Comparison of ENCODE assay signal across 10 mouse cellular contexts in genomic region chr9:124138055-124138775, GRCm38 (mm10). TPM values are rescaled to one million over a fixed set of nuclear protein-coding genes. Genes with fewer than 3 reads are reported as not detected.
DNase-seq lines count a peak whose midpoint lies in the region; ATAC-seq and TF ChIP-seq lines count a peak whose summit lies in the region.
"Had no signal": no experiment of that assay in that cellular context is flagged by ENCODE, and none has a peak within 500 bp of the region (broad histone marks: within the 10 kb centered on the region; RNA-seq: fewer than 3 reads in every experiment).

No protein-coding gene starts in this region.

- no peaks in the 10 kb centered on the region for H3K27me3 ChIP-seq in erythroblast, embryonic 14.5 days (ENCODE audit: control insufficient read depth)
- no peaks in the 10 kb centered on the region for H3K27me3 ChIP-seq in liver, embryonic 14.5 days (ENCODE audit: control insufficient read depth, insufficient read depth, low read length)
- no peaks in the 10 kb centered on the region for H3K27me3 ChIP-seq in stomach, embryonic 16.5 days (ENCODE audit: control insufficient read depth, insufficient read depth, low read length)
- no peaks in the 10 kb centered on the region for H3K27me3 ChIP-seq in forebrain, embryonic 15.5 days

- H3K4me3 ChIP-seq in lung, adult 2 months (replicated peaks; ENCODE audit: extremely low read depth, low read depth, low read length), result no peak overlapping the region
- peak overlapping the region; percentile 38 for H3K4me3 ChIP-seq in erythroblast, embryonic 14.5 days (replicated peaks)
- H3K4me3 ChIP-seq in liver, embryonic 14.5 days (ENCODE audit: insufficient read depth in 1 of 2, low read depth in 2 of 2, low read length in 2 of 2), result no peak overlapping the region
- no peak overlapping the region for H3K4me3 ChIP-seq in stomach, embryonic 16.5 days (replicated peaks; ENCODE audit: low read length)
- H3K4me3 ChIP-seq in forebrain, embryonic 15.5 days, result no peak overlapping the region

- ATAC-seq in liver, embryonic 14.5 days (ENCODE audit: insufficient read depth), result peak; percentile 99
- ATAC-seq in stomach, embryonic 16.5 days (ENCODE audit: insufficient read depth, low FRiP score), result peak; percentile 64; the same call in 1 of the 2 replicates
- no peak for ATAC-seq in forebrain, embryonic 15.5 days (replicated peaks)
- ATAC-seq: Patski had no signal

- peak overlapping the region; percentile 84 for H3K27ac ChIP-seq in liver, embryonic 14.5 days
- no peak overlapping the region for H3K27ac ChIP-seq in stomach, embryonic 16.5 days (ENCODE audit: low read length)
- H3K27ac ChIP-seq in forebrain, embryonic 15.5 days (replicated peaks), result no peak overlapping the region

- no peaks in the 10 kb centered on the region for H3K9me3 ChIP-seq in erythroblast, embryonic 14.5 days (ENCODE audit: control insufficient read depth, low read length)
- H3K9me3 ChIP-seq in liver, embryonic 14.5 days (ENCODE audit: control insufficient read depth, low read length), result no peaks in the 10 kb centered on the region
- H3K9me3 ChIP-seq in stomach, embryonic 16.5 days (replicated peaks; ENCODE audit: control insufficient read depth, low read length), result no peaks in the 10 kb centered on the region
- no peaks in the 10 kb centered on the region for H3K9me3 ChIP-seq in forebrain, embryonic 15.5 days

- peak; percentile 23 for DNase-seq in lung, postnatal 36 days
- DNase-seq in lung, adult 2 months, result no peak
- peak in 1 of 3 experiments; percentile 85 for DNase-seq in liver, embryonic 14.5 days (ENCODE audit: low read depth in 3 of 3, low spot score in 3 of 3)
- DNase-seq in adrenal gland, postnatal 10 days, result no peak
- no peak for DNase-seq in frontal cortex, postnatal 25 days (ENCODE audit: low spot score in 2 of 2)
- DNase-seq: layer of hippocampus, adult 9-11 months had no signal

- no peak overlapping the region for H3K9ac ChIP-seq in liver, embryonic 14.5 days (replicated peaks)
- H3K9ac ChIP-seq in stomach, embryonic 16.5 days (ENCODE audit: low read length), result no peak overlapping the region
- no peak overlapping the region for H3K9ac ChIP-seq in forebrain, embryonic 15.5 days (replicated peaks)

- WGBS in lung, adult 2 months, result 29% methylated on average over 4 of the region's 4 CpGs
- WGBS in liver, embryonic 14.5 days (ENCODE audit: insufficient replicate concordance), result 4% methylated on average over 4 of the region's 4 CpGs
- 29% methylated on average over 4 of the region's 4 CpGs for WGBS in stomach, embryonic 16.5 days
- 66% methylated on average over 4 of the region's 4 CpGs for WGBS in forebrain, embryonic 15.5 days

- H3K4me1 ChIP-seq in lung, adult 2 months (ENCODE audit: control insufficient read depth, insufficient read depth, low read length), result 0 out of 2 replicates have a peak, but pooled peaks cover 2% of the 10 kb centered on the region
- peaks cover 35% of the 10 kb centered on the region for H3K4me1 ChIP-seq in erythroblast, embryonic 14.5 days (ENCODE audit: control insufficient read depth)
- H3K4me1 ChIP-seq in liver, embryonic 14.5 days (replicated peaks; ENCODE audit: control insufficient read depth in 2 of 2, insufficient read depth in 2 of 2, low read length in 1 of 2), result peaks cover 13 to 17% of the 10 kb centered on the region in 2 experiments
- H3K4me1 ChIP-seq in stomach, embryonic 16.5 days (ENCODE audit: control insufficient read depth, insufficient read depth, low read length), result no peaks in the 10 kb centered on the region
- H3K4me1 ChIP-seq in forebrain, embryonic 15.5 days, result no peaks in the 10 kb centered on the region

- H3K36me3 ChIP-seq in erythroblast, embryonic 14.5 days (ENCODE audit: control insufficient read depth), result no peaks in the 10 kb centered on the region
- H3K36me3 ChIP-seq in liver, embryonic 14.5 days (replicated peaks; ENCODE audit: control insufficient read depth, insufficient read depth, low read depth), result no peaks in the 10 kb centered on the region
- H3K36me3 ChIP-seq in stomach, embryonic 16.5 days (ENCODE audit: control insufficient read depth, insufficient read depth, low read length), result no peaks in the 10 kb centered on the region
- H3K36me3 ChIP-seq in forebrain, embryonic 15.5 days, result no peaks in the 10 kb centered on the region

- no peak for TF ChIP-seq CTCF in lung, adult 2 months (IDR thresholded peaks at IDR 0.05; ENCODE audit: insufficient read depth, low read length)
- TF ChIP-seq CTCF in liver, embryonic 14.5 days (IDR thresholded peaks at IDR 0.05; ENCODE audit: low read depth), result no peak

- peak overlapping the region; percentile 52 for H3K4me2 ChIP-seq in liver, embryonic 14.5 days (ENCODE audit: low read depth)
- no peak overlapping the region for H3K4me2 ChIP-seq in stomach, embryonic 16.5 days (ENCODE audit: low read depth, low read length)
- no peak overlapping the region for H3K4me2 ChIP-seq in forebrain, embryonic 15.5 days (replicated peaks)

- TF ChIP-seq EP300 in liver, embryonic 14.5 days (IDR thresholded peaks at IDR 0.05; ENCODE audit: low read depth), result peak; percentile 95

- no peak for TF ChIP-seq POLR2A in lung, adult 2 months (IDR thresholded peaks at IDR 0.05; ENCODE audit: borderline replicate concordance, extremely low read depth, low read depth, low read length)

RNA-seq across cellular contexts. Expression of gene Ccr5, which starts 16.9 kb away (rescaled TPM):
- 0.74 and 3.0 TPM in 2 replicates for polyA plus RNA-seq in lung, adult 2 months (2012; rRNA removed)
- polyA plus RNA-seq in erythroblast, embryonic 14.5 days (2012), result under 0.01 TPM in 1 of 2 replicates, not detected in the other
- polyA plus RNA-seq in liver, embryonic 14.5 days (2012; rRNA removed), result 0.35 and 0.42 TPM in 2 replicates
- 1.6 and 1.9 TPM in 2 replicates for polyA plus RNA-seq in liver, embryonic 14.5 days (2014; fragmentation: Nextera tagmentation; extraction: Ambion mirVana)
- 1.2 TPM in 2 replicates for polyA plus RNA-seq in stomach, embryonic 16.5 days (2015; fragmentation: Nextera tagmentation; extraction: Ambion mirVana)
- 1 to 10 TPM; 1.5 to 2.9 TPM for total RNA-seq in adrenal gland, postnatal 10 days (2021)
- 0.33 and 0.82 TPM in 2 replicates for polyA plus RNA-seq in forebrain, embryonic 15.5 days (2015; fragmentation: Nextera tagmentation; extraction: Ambion mirVana)
- polyA plus RNA-seq: Patski had no signal

RNA-seq across cellular contexts. Expression of gene Ccr2, which starts 36.5 kb away (rescaled TPM):
- 4.0 and 9.3 TPM in 2 replicates for polyA plus RNA-seq in lung, adult 2 months (2012; rRNA removed)
- not detected in 2 replicates for polyA plus RNA-seq in erythroblast, embryonic 14.5 days (2012)
- 2.0 and 3.4 TPM in 2 replicates for polyA plus RNA-seq in liver, embryonic 14.5 days (2012; rRNA removed)
- 4.3 and 6.8 TPM in 2 replicates for polyA plus RNA-seq in liver, embryonic 14.5 days (2014; fragmentation: Nextera tagmentation; extraction: Ambion mirVana)
- 4.2 and 8.5 TPM in 2 replicates for polyA plus RNA-seq in stomach, embryonic 16.5 days (2015; fragmentation: Nextera tagmentation; extraction: Ambion mirVana)
- 1 to 10 TPM; 2.6 to 3.3 TPM for total RNA-seq in adrenal gland, postnatal 10 days (2021)
- 0.18 and 0.23 TPM in 2 replicates for polyA plus RNA-seq in forebrain, embryonic 15.5 days (2015; fragmentation: Nextera tagmentation; extraction: Ambion mirVana)
- polyA plus RNA-seq: Patski had no signal
